Mouse (Mus musculus) neural tube, embryonic 13.5 days (tissue): Measurements from ENCODE around the gene Tex13c2. TPM values are rescaled to one million over a fixed set of nuclear protein-coding genes. Genes with fewer than 3 reads are reported as not detected.
A peak's percentile ranks its signal among the peaks of the same experiment; 100 is the strongest.

Source experiments
- ATAC-seq: fragments of 200-750 bp; cut with Nextera tagmentation; 2 replicates; pipeline ENCODE4 v1.8.0; 2017; ENCODE audit warnings: low read depth, mild to moderate bottlenecking, moderate TSS enrichment, moderate library complexity
- H3K27ac ChIP-seq: fragments of 300-500 bp; sonication (generic); replicated peaks from 2 replicates; pipeline ENCODE4 v1.5.1; 2015; ENCODE audit warnings: moderate library complexity, mild to moderate bottlenecking, inconsistent platforms
- H3K27me3 ChIP-seq: fragments of 300-500 bp; sonication (generic); 2 replicates; pipeline ENCODE4 v1.6.1; 2015; ENCODE audit warnings: mild to moderate bottlenecking, inconsistent platforms
- H3K36me3 ChIP-seq: fragments of 300-500 bp; sonication (generic); 2 replicates; pipeline ENCODE4 v1.6.1; 2015; ENCODE audit warnings: mild to moderate bottlenecking, inconsistent platforms
- H3K4me1 ChIP-seq: fragments of 300-500 bp; sonication (generic); replicated peaks from 2 replicates; pipeline ENCODE4 v1.6.1; 2015; ENCODE audit warnings: inconsistent platforms
- H3K4me2 ChIP-seq: fragments of 300-500 bp; sonication (generic); 2 replicates; pipeline ENCODE4 v1.6.1; 2015; ENCODE audit warnings: inconsistent platforms, mild to moderate bottlenecking, moderate library complexity
- H3K4me3 ChIP-seq: fragments of 300-500 bp; sonication (generic); 2 replicates; pipeline ENCODE4 v1.5.1; 2015; ENCODE audit warnings: mild to moderate bottlenecking, inconsistent platforms
- H3K9ac ChIP-seq: fragments of 300-500 bp; sonication (generic); 2 replicates; pipeline ENCODE4 v1.6.1; 2015; ENCODE audit warnings: moderate library complexity, mild to moderate bottlenecking, inconsistent platforms
- H3K9me3 ChIP-seq: fragments of 300-500 bp; sonication (generic); 2 replicates; pipeline ENCODE4 v1.6.1; 2016; ENCODE audit warnings: inconsistent platforms
- WGBS: fragments of 180-500 bp; shearing (Covaris S2); methylation state at CpG from one replicate; pipeline ENCODE4 v1.1.7; 2015; 5-methylcytosine and 5-hydroxymethylcytosine counted together
- polyA plus RNA-seq: library from polyadenylated mRNA; unstranded; fragments of >200 nt; fragmentation: Nextera tagmentation; extraction: Ambion mirVana; gene quantifications from 2 replicates; pipeline ENCODE4 v1.2.1, GENCODE M21; 2015

Tex13c2 gene
- not detected in 2 replicates for polyA plus RNA-seq

- Histone ChIP-seq H3K27me3 (no peaks in the 10 kb centered on the region), H3K27ac (no peak within 1 kb of the TSS), H3K9ac (no peak within 1 kb of the TSS), H3K4me3 (no peak within 1 kb of the TSS), H3K4me2 (no peak within 1 kb of the TSS), H3K36me3 (no peaks in the 10 kb centered on the region), H3K9me3 (no peaks in the 10 kb centered on the region), H3K4me1 (no peaks in the 10 kb centered on the region)
- WGBS: 88% methylated on average over 16 of the region's 16 CpGs
- ATAC-seq: no peak
Measured at GRCm38 (mm10) chrX:42489446-42489845, at the start of gene Tex13c2. Tex13c2 (plus strand) TSS chrX:42489691.

GRCm38 (mm10) chrX:42450305-42450704 lies 39.2 kb upstream of the Tex13c2 start:
- no peak overlapping the region for H3K4me2 ChIP-seq
- H3K36me3 ChIP-seq: no peaks in the 10 kb centered on the region
- no peak for ATAC-seq
- no peak overlapping the region for H3K9ac ChIP-seq
- no peaks in the 10 kb centered on the region for H3K9me3 ChIP-seq
- no peaks in the 10 kb centered on the region for H3K27me3 ChIP-seq
- H3K27ac ChIP-seq: no peak overlapping the region
- no peak overlapping the region for H3K4me3 ChIP-seq
- no peaks in the 10 kb centered on the region for H3K4me1 ChIP-seq
- WGBS: 88% methylated on average over 1 of the region's 1 CpGs

GRCm38 (mm10) chrX:42453001-42453400 lies 36.5 kb upstream of the Tex13c2 start:
- Histone ChIP-seq H3K27me3 (no peaks in the 10 kb centered on the region), H3K9me3 (no peaks in the 10 kb centered on the region), H3K36me3 (no peaks in the 10 kb centered on the region), H3K4me2 (no peak overlapping the region), H3K4me3 (no peak overlapping the region), H3K27ac (no peak overlapping the region), H3K4me1 (no peaks in the 10 kb centered on the region), H3K9ac (no peak overlapping the region)
- 93% methylated on average over 1 of the region's 1 CpGs for WGBS
- no peak for ATAC-seq

- Histone ChIP-seq H3K4me2 (no peak overlapping the region), H3K4me3 (no peak overlapping the region), H3K9me3 (no peaks in the 10 kb centered on the region), H3K27ac (no peak overlapping the region), H3K9ac (no peak overlapping the region), H3K27me3 (no peaks in the 10 kb centered on the region), H3K4me1 (no peaks in the 10 kb centered on the region), H3K36me3 (no peaks in the 10 kb centered on the region)
- 82% methylated on average over 7 of the region's 7 CpGs for WGBS
- no peak for ATAC-seq
Measured at GRCm38 (mm10) chrX:42454533-42454932, 35.0 kb upstream of the Tex13c2 start.

- Histone ChIP-seq H3K27me3 (no peaks in the 10 kb centered on the region), H3K4me1 (no peaks in the 10 kb centered on the region), H3K4me2 (no peak overlapping the region), H3K4me3 (no peak overlapping the region), H3K36me3 (no peaks in the 10 kb centered on the region), H3K9me3 (no peaks in the 10 kb centered on the region), H3K9ac (no peak overlapping the region), H3K27ac (no peak overlapping the region)
- ATAC-seq: no peak
- 91% methylated on average over 8 of the region's 8 CpGs for WGBS
Measured at GRCm38 (mm10) chrX:42490336-42490735, 845 bp downstream of the Tex13c2 start.

- no peaks in the 10 kb centered on the region for H3K4me1 ChIP-seq
- no peak overlapping the region for H3K4me3 ChIP-seq
- H3K36me3 ChIP-seq: no peaks in the 10 kb centered on the region
- no peak overlapping the region for H3K4me2 ChIP-seq
- H3K27ac ChIP-seq: no peak overlapping the region
- no peaks in the 10 kb centered on the region for H3K27me3 ChIP-seq
- ATAC-seq: no peak
- H3K9me3 ChIP-seq: no peaks in the 10 kb centered on the region
- no peak overlapping the region for H3K9ac ChIP-seq
Measured at GRCm38 (mm10) chrX:42500538-42500937, 11.0 kb downstream of the Tex13c2 start.

GRCm38 (mm10) chrX:42502291-42503043 lies 13.0 kb downstream of the Tex13c2 start, which contains the start of gene Sh2d1a:
Sh2d1a (plus strand) TSS chrX:42502453.
- Histone ChIP-seq H3K9ac (no peak within 1 kb of the TSS), H3K4me3 (no peak within 1 kb of the TSS), H3K27ac (no peak within 1 kb of the TSS), H3K36me3 (no peaks in the 10 kb centered on the region), H3K4me1 (no peaks in the 10 kb centered on the region), H3K4me2 (no peak within 1 kb of the TSS), H3K27me3 (no peaks in the 10 kb centered on the region), H3K9me3 (no peaks in the 10 kb centered on the region)
- WGBS: 81% methylated on average over 12 of the region's 13 CpGs
- no peak for ATAC-seq

- WGBS: 90% methylated on average over 2 of the region's 2 CpGs
Measured at GRCm38 (mm10) chrX:42511105-42511504, 21.6 kb downstream of the Tex13c2 start.

GRCm38 (mm10) chrX:42512567-42512966 lies 23.1 kb downstream of the Tex13c2 start:
- Histone ChIP-seq H3K36me3 (no peaks in the 10 kb centered on the region), H3K9me3 (no peaks in the 10 kb centered on the region), H3K27me3 (no peaks in the 10 kb centered on the region), H3K4me2 (no peak overlapping the region), H3K4me3 (no peak overlapping the region), H3K4me1 (no peaks in the 10 kb centered on the region), H3K27ac (no peak overlapping the region), H3K9ac (no peak overlapping the region)
- ATAC-seq: no peak

More at GRCm38 (mm10) chrX:42511105-42511504, 21.6 kb downstream of the Tex13c2 start:
- Histone ChIP-seq H3K27me3 (no peaks in the 10 kb centered on the region), H3K4me1 (no peaks in the 10 kb centered on the region), H3K4me3 (no peak overlapping the region), H3K27ac (no peak overlapping the region), H3K9me3 (no peaks in the 10 kb centered on the region), H3K36me3 (no peaks in the 10 kb centered on the region), H3K4me2 (no peak overlapping the region), H3K9ac (no peak overlapping the region)
- no peak for ATAC-seq

GRCm38 (mm10) chrX:42522868-42523267 lies 33.4 kb downstream of the Tex13c2 start:
- no peaks in the 10 kb centered on the region for H3K36me3 ChIP-seq
- H3K9ac ChIP-seq: no peak overlapping the region
- WGBS: 89% methylated on average over 2 of the region's 2 CpGs
- H3K4me2 ChIP-seq: no peak overlapping the region
- H3K27ac ChIP-seq: no peak overlapping the region
- H3K9me3 ChIP-seq: no peaks in the 10 kb centered on the region
- H3K4me3 ChIP-seq: no peak overlapping the region
- no peak for ATAC-seq
- no peaks in the 10 kb centered on the region for H3K27me3 ChIP-seq
- H3K4me1 ChIP-seq: no peaks in the 10 kb centered on the region

- 54% methylated on average over 4 of the region's 4 CpGs for WGBS
- no peak overlapping the region for H3K4me2 ChIP-seq
- no peak overlapping the region for H3K4me3 ChIP-seq
- no peak overlapping the region for H3K9ac ChIP-seq
- H3K36me3 ChIP-seq: no peaks in the 10 kb centered on the region
- no peak overlapping the region for H3K27ac ChIP-seq
- no peaks in the 10 kb centered on the region; the same call in 1 of the 2 replicates for H3K4me1 ChIP-seq
- H3K27me3 ChIP-seq: no peaks in the 10 kb centered on the region
- ATAC-seq: no peak
- no peaks in the 10 kb centered on the region for H3K9me3 ChIP-seq
Measured at GRCm38 (mm10) chrX:42530703-42531102, 41.2 kb downstream of the Tex13c2 start.

- no peak overlapping the region for H3K27ac ChIP-seq
- ATAC-seq: peak; percentile 56; the same call in 1 of the 2 replicates
- no peak overlapping the region for H3K4me3 ChIP-seq
- no peaks in the 10 kb centered on the region for H3K27me3 ChIP-seq
- H3K9me3 ChIP-seq: no peaks in the 10 kb centered on the region
- H3K4me2 ChIP-seq: peak overlapping the region; percentile 33
- no peaks in the 10 kb centered on the region for H3K4me1 ChIP-seq
- H3K9ac ChIP-seq: no peak overlapping the region
- no peaks in the 10 kb centered on the region for H3K36me3 ChIP-seq
- 23% methylated on average over 3 of the region's 3 CpGs for WGBS
Measured at GRCm38 (mm10) chrX:42540030-42540755, 50.7 kb downstream of the Tex13c2 start.
